Mouse (Mus musculus) olfactory bulb, adult 2 months (tissue): ENCODE data around the gene Gm2004. TPM values are rescaled to one million over a fixed set of nuclear protein-coding genes. Genes with fewer than 3 reads are reported as not detected.
"Not testable (repeated sequence)": the region's sequence is repeated elsewhere in the genome, so short reads cannot be mapped to it uniquely, and the experiment has no call there.

Experiments used
- H3K27ac ChIP-seq: fragments of 200-500 bp; 2 replicates; pipeline ENCODE4 v1.5.1; 2012; ENCODE audit warnings: low read depth, low read length; ENCODE audit not compliant: insufficient read depth
- H3K4me1 ChIP-seq: fragments of 200-500 bp; 2 replicates; pipeline ENCODE4 v1.6.1; 2012; ENCODE audit warnings: low read length; ENCODE audit not compliant: control insufficient read depth, insufficient read depth
- H3K4me3 ChIP-seq: fragments of 200-500 bp; 2 replicates; pipeline ENCODE4 v1.5.1; 2012; ENCODE audit warnings: mild to moderate bottlenecking, low read depth, low read length, moderate library complexity; ENCODE audit not compliant: insufficient read depth
- WGBS: fragments of 180-500 bp; shearing (Covaris S2); methylation state at CpG from one replicate; pipeline ENCODE4 v1.1.7; 2018; 5-methylcytosine and 5-hydroxymethylcytosine counted together
- polyA plus RNA-seq: library from polyadenylated mRNA; stranded (reverse); fragments of >200 nt; gene quantifications from 2 replicates; pipeline ENCODE4 v1.2.4, GENCODE M21; 2012; ENCODE audit warnings: low replicate concordance; ENCODE audit not compliant: missing spikeins, insufficient read depth, insufficient read length

The Gm2004 gene
- not detected in 2 replicates for polyA plus RNA-seq

- not testable (repeated sequence) for H3K4me1 ChIP-seq, H3K4me3 ChIP-seq, H3K27ac ChIP-seq
- WGBS, result no CpG with 5 or more reads among the region's 2 CpGs
These were observed at the start of gene Gm2004 for GRCm38 (mm10) chr2:176149725-176150124. TSS of gene Gm2004 (minus strand) at chr2:176149825.

Other genes with a start within 250 kb of the Gm2004 start
- not detected in 2 replicates for gene Zfp966, start 218.7 kb downstream of the Gm2004 start, polyA plus RNA-seq
- gene Gm2026, start 184.5 kb downstream of the Gm2004 start, polyA plus RNA-seq, result not detected in 2 replicates
- gene 2210418O10Rik, start 76.7 kb upstream of the Gm2004 start, polyA plus RNA-seq, result not detected in 2 replicates
- not detected in 2 replicates for gene Gm11009, start 169.7 kb upstream of the Gm2004 start, polyA plus RNA-seq